Mouse (Mus musculus) neural tube, embryonic 11.5 days (tissue): ENCODE results near the gene Ccdc36. TPM values are rescaled to one million over a fixed set of nuclear protein-coding genes. Genes with fewer than 3 reads are reported as not detected.

ENCODE experiments used
- ATAC-seq: fragments of 200-750 bp; cut with Nextera tagmentation; 2 replicates; pipeline ENCODE4 v1.8.0; 2017; ENCODE audit warnings: moderate number of reproducible peaks, mild to moderate bottlenecking, moderate TSS enrichment, moderate library complexity; ENCODE audit not compliant: insufficient read depth, low FRiP score, low TSS enrichment
- DNase-seq: peaks from one replicate; pipeline ENCODE4 v3.0.0-alpha.2; 2015; ENCODE audit warnings: low spot score
- H3K27ac ChIP-seq: fragments of 300-500 bp; sonication (generic); 2 replicates; pipeline ENCODE4 v1.5.1; 2014; ENCODE audit warnings: low read depth, mild to moderate bottlenecking, low read length
- H3K27me3 ChIP-seq: fragments of 300-500 bp; sonication (generic); 2 replicates; pipeline ENCODE4 v1.6.1; 2014; ENCODE audit warnings: mild to moderate bottlenecking, low read length, mixed read lengths; ENCODE audit not compliant: control insufficient read depth, insufficient read depth
- H3K36me3 ChIP-seq: fragments of 300-500 bp; sonication (generic); 2 replicates; pipeline ENCODE4 v1.6.1; 2014; ENCODE audit warnings: mild to moderate bottlenecking, low read length, moderate library complexity, mixed read lengths; ENCODE audit not compliant: control insufficient read depth, insufficient read depth
- H3K4me1 ChIP-seq: fragments of 300-500 bp; sonication (generic); 2 replicates; pipeline ENCODE4 v1.6.1; 2014; ENCODE audit warnings: low read length, mixed read lengths; ENCODE audit not compliant: control insufficient read depth, insufficient read depth
- H3K4me2 ChIP-seq: fragments of 300-500 bp; sonication (generic); 2 replicates; pipeline ENCODE4 v1.6.1; 2014; ENCODE audit warnings: low read depth, mild to moderate bottlenecking, moderate library complexity
- H3K4me3 ChIP-seq: fragments of 300-500 bp; sonication (generic); 2 replicates; pipeline ENCODE4 v1.5.1; 2014; ENCODE audit warnings: low read depth, low read length
- H3K9ac ChIP-seq: fragments of 300-500 bp; sonication (generic); 2 replicates; pipeline ENCODE4 v1.6.1; 2014; ENCODE audit warnings: mild to moderate bottlenecking, low read length
- H3K9me3 ChIP-seq: fragments of 300-500 bp; sonication (generic); 2 replicates; pipeline ENCODE4 v1.6.1; 2016; ENCODE audit warnings: low read length; ENCODE audit not compliant: control insufficient read depth
- WGBS: fragments of 180-500 bp; shearing (Covaris S2); extraction: QIAGEN DNeasy Blood & Tissue Kit; methylation state at CpG from one replicate; pipeline ENCODE4 v1.1.7; 2014; 5-methylcytosine and 5-hydroxymethylcytosine counted together
- polyA plus RNA-seq: library from polyadenylated mRNA; unstranded; fragments of >200 nt; fragmentation: Nextera tagmentation; extraction: Ambion mirVana; gene quantifications from 2 replicates; pipeline ENCODE4 v1.2.1, GENCODE M21; 2014

Gene Ccdc36
- polyA plus RNA-seq, 1 experiment from 2014 or later, result 0.62 TPM

DNA sequence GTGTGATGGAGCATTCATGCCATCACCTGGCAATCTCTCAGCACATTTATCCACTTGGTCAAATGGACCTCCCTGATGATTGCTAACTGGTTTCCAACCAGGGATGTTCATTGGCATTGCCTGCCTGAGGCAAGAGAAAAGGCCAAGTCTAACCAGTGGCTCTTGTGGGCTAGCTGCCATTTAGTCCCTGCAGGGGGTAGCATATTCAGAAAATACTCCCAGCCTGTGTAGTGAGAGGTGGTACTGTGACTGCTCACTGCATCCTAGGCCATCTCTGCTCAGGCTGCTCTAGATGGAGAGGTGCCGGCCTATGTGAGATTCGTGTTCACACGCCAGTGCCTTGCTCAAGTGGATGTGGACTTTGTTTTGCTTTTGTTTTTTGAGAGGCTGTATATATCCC is 30.0 kb downstream of the Ccdc36 start:
- H3K4me3 ChIP-seq, result no peak overlapping the region
- H3K36me3 ChIP-seq, result no peaks in the 10 kb centered on the region; the same call in 1 of the 2 replicates
- 95% methylated on average over 3 of the region's 3 CpGs for WGBS
- no peaks in the 10 kb centered on the region for H3K27me3 ChIP-seq
- H3K4me2 ChIP-seq, result no peak overlapping the region
- ATAC-seq (no peak), DNase-seq (no peak)
- no peaks in the 10 kb centered on the region for H3K9me3 ChIP-seq
- H3K4me1 ChIP-seq, result no peaks in the 10 kb centered on the region
- H3K27ac ChIP-seq, result no peak overlapping the region
- H3K9ac ChIP-seq, result no peak overlapping the region

DNA sequence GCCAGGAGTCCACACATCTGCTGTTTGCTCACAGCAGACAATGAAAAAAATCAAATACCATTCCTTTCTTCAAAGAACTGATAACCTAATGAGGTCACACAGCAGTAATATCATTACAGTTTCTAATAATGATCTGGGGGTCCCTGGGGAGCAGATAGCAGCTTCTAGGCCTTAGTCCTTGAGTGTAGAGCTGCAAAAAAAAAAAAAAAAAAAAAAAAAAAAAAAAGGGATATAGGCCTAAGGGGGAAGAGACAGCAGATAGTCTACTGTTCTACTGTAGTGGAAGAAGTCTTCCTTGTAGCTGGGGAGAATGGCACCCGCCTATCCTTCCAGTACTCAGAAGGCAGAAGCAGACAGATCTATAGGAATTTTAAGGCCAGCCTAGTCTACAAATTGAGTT is 32.9 kb downstream of the Ccdc36 start:
- H3K36me3 ChIP-seq, result peaks cover 10% of the 10 kb centered on the region
- no peak overlapping the region for H3K27ac ChIP-seq
- H3K27me3 ChIP-seq, result no peaks in the 10 kb centered on the region
- H3K4me2 ChIP-seq, result no peak overlapping the region
- ATAC-seq (no peak), DNase-seq (no peak)
- no peak overlapping the region for H3K4me3 ChIP-seq
- H3K4me1 ChIP-seq, result no peaks in the 10 kb centered on the region
- no peaks in the 10 kb centered on the region for H3K9me3 ChIP-seq
- no peak overlapping the region for H3K9ac ChIP-seq
- WGBS, result 89% methylated on average over 1 of the region's 1 CpGs

DNA sequence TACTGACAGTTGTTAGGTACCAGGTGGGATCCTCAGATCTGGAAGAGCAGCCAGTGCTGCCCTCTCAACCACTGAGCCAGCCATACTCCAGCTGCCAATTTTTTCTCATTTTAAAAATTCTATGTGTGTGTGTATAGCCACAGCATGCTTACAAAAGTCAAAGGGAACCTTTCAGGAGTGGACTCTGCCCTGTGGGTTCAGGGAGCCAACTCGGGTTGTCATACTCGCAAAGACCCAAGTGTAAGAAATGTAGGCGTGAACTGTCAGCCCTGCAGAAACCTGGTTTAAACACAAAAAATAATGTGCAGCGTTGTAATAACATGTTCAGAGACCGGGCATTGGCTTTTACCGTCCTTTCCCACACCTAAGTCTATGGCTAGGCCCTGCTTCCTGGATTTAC is 34.1 kb downstream of the Ccdc36 start:
- Histone ChIP-seq H3K9me3 (no peaks in the 10 kb centered on the region), H3K4me1 (no peaks in the 10 kb centered on the region), H3K9ac (no peak overlapping the region), H3K27ac (no peak overlapping the region), H3K36me3 (peaks cover 16% of the 10 kb centered on the region), H3K27me3 (no peaks in the 10 kb centered on the region), H3K4me3 (no peak overlapping the region), H3K4me2 (no peak overlapping the region)
- WGBS, result 95% methylated on average over 6 of the region's 6 CpGs
- ATAC-seq, result no peak
- DNase-seq, result no peak

DNA sequence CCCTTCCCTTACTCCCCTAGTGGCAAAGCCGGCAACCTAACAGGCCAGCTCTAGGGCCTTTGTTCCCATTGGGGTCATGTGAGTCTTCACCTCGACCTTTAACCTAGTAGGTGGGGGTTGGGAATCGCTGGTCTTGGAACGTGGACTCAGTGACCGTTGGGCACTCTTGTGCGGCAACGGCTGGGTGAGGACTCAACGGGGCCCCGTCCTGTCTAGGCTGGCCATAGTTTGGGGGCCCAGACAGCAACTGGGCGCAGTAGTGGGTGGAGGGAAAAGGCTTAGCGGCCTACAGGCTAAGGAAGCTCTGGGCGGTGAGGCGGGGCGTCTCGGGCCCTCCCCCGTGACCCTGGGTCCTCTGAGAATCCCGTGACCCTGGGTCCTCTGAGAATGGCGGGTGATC is 35.6 kb downstream of the Ccdc36 start, which contains the start of gene 1700102P08Rik:
Gene 1700102P08Rik (plus strand): TSS at position 130 of the 400 bp plus-strand sequence.
- H3K9me3 ChIP-seq, result no peaks in the 10 kb centered on the region
- 62% methylated on average over 18 of the region's 18 CpGs for WGBS
- no peak within 1 kb of the TSS for H3K4me2 ChIP-seq
- ATAC-seq (no peak), DNase-seq (no peak)
- peaks cover 20% of the 10 kb centered on the region for H3K36me3 ChIP-seq
- no peaks in the 10 kb centered on the region for H3K4me1 ChIP-seq
- H3K27ac ChIP-seq, result no peak within 1 kb of the TSS
- H3K9ac ChIP-seq, result no peak within 1 kb of the TSS
- H3K27me3 ChIP-seq, result no peaks in the 10 kb centered on the region
- H3K4me3 ChIP-seq, result no peak within 1 kb of the TSS

DNA sequence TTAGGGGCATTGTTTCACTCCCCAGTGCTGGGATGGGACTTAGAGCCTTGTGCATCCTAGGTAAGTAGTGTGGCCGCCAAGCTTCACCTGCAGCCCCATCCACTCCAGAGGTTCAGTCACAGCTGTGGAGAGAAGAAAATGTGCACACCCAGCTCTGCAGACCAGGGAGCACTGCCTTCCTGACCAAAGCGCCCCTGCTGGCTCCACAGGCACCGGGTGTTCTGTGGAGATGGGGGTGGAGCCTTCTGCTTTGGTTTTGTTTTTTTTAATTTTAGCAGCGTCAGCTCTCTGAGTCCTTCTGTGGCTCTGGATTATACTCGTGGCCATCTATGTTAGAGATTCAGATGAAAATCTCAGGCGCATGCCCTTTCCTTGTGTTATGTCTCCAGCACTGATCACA is 39.1 kb downstream of the Ccdc36 start:
- ATAC-seq (no peak), DNase-seq (no peak)
- H3K4me3 ChIP-seq, result no peak overlapping the region
- H3K9ac ChIP-seq, result no peak overlapping the region
- no peak overlapping the region for H3K27ac ChIP-seq
- WGBS, result 91% methylated on average over 6 of the region's 6 CpGs
- no peaks in the 10 kb centered on the region for H3K4me1 ChIP-seq
- no peaks in the 10 kb centered on the region for H3K27me3 ChIP-seq
- peaks cover 30% of the 10 kb centered on the region for H3K36me3 ChIP-seq
- H3K4me2 ChIP-seq, result no peak overlapping the region
- H3K9me3 ChIP-seq, result no peaks in the 10 kb centered on the region

DNA sequence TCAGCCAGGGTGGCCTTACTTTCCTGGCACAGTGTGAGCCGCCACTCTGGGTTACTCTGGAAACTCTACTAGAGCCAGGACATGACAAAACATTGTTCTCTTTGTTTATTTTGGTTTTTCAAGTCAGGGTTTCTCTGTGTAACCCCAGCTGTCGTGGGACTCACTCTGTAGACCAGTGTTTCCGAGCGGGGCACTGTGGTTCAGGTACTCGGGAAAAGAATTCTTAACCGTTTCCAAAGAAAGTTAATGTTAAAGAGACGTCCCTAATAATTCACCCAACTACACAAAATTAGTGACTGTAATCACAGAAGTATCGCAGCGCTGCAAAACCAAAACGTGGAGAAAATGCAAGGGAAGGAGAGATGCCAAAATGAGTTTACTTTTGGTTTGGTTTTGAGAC is 39.7 kb downstream of the Ccdc36 start:
- Histone ChIP-seq H3K27ac (no peak overlapping the region), H3K27me3 (no peaks in the 10 kb centered on the region), H3K36me3 (peaks cover 36% of the 10 kb centered on the region), H3K9me3 (no peaks in the 10 kb centered on the region), H3K9ac (no peak overlapping the region), H3K4me2 (no peak overlapping the region), H3K4me3 (no peak overlapping the region), H3K4me1 (no peaks in the 10 kb centered on the region)
- ATAC-seq (no peak), DNase-seq (no peak)
- WGBS, result 89% methylated on average over 10 of the region's 10 CpGs

DNA sequence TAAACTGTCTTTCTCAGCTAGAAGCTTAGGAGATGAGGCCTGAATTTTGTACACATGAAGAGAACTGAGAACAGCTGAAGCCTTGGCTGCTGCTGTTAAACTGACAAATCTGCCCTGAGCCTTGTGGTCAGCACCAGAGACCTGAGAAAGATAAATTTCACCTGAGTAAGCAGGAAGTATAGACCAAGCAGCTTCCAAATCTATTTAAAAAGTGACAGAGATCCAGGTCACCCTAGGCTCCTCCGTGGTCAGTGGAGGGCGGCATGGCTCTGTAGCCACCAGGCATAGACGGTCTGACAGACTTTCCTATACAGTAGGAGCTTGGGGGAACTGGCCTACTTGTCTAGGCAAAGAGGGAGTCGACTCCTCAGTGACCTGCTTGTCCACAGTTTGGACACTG is 41.5 kb downstream of the Ccdc36 start:
- DNase-seq (no peak), ATAC-seq (no peak)
- Histone ChIP-seq H3K27me3 (no peaks in the 10 kb centered on the region), H3K9ac (no peak overlapping the region), H3K4me3 (no peak overlapping the region), H3K4me1 (no peaks in the 10 kb centered on the region), H3K9me3 (no peaks in the 10 kb centered on the region), H3K36me3 (peaks cover 35% of the 10 kb centered on the region), H3K27ac (no peak overlapping the region), H3K4me2 (no peak overlapping the region)
- 92% methylated on average over 4 of the region's 4 CpGs for WGBS

DNA sequence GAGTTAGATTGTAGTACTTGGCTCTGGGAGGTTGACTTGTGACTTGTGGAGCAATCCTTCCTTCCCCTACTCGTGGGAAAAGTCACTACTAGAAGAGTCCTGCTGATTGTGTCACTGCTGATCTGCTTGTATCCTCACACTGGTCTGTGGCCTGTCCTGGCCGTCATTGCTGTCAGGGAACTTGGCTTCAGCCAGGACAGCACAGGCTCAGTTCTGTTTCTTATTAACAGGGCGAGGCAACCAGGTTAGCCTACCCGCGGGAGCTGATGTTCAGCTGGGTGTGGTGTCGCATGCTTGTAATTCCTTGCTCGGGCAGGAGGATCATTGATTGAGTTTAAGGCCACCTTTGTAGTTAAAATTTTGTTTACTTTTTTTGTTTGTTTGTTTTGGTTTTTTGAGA is 43.3 kb downstream of the Ccdc36 start:
- no peak for ATAC-seq
- Histone ChIP-seq H3K27ac (no peak overlapping the region), H3K27me3 (no peaks in the 10 kb centered on the region), H3K4me3 (no peak overlapping the region), H3K36me3 (peaks cover 36% of the 10 kb centered on the region), H3K4me2 (no peak overlapping the region), H3K9me3 (no peaks in the 10 kb centered on the region), H3K9ac (no peak overlapping the region), H3K4me1 (no peaks in the 10 kb centered on the region)
- 83% methylated on average over 7 of the region's 7 CpGs for WGBS
- DNase-seq, result no peak

DNA sequence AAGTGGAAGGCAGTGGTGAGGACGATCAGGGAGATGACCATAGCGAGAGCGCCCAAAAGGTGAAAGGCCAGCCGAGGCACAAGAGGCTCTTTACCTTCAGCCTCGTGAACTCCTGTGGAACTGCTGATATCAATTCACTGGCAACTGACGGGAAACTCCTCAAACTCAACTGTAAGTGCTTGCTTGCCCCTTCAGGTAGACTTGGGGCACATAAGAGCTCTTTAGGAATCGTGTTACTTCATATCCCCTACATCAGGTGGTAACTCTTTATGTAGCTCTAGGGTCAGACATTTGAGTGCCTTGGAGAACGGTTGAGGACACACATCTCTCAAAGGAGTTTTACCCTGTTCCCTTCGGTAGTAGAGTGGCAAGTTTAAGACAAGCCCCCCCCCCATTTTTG is 46.9 kb downstream of the Ccdc36 start:
- Histone ChIP-seq H3K27ac (no peak overlapping the region), H3K9me3 (no peaks in the 10 kb centered on the region), H3K4me2 (no peak overlapping the region), H3K27me3 (no peaks in the 10 kb centered on the region), H3K4me1 (no peaks in the 10 kb centered on the region), H3K4me3 (no peak overlapping the region), H3K36me3 (peaks cover 31% of the 10 kb centered on the region), H3K9ac (no peak overlapping the region)
- WGBS, result 98% methylated on average over 9 of the region's 9 CpGs
- ATAC-seq (no peak), DNase-seq (no peak)
